Mouse (Mus musculus) granulocyte monocyte progenitor cell, adult 5-6 weeks (primary cell): ENCODE measurements around the gene AI661453. TPM values are rescaled to one million over a fixed set of nuclear protein-coding genes. Genes with fewer than 3 reads are reported as not detected.

ENCODE experiments used
- ATAC-seq: replicated peaks from 2 replicates; pipeline ENCODE4 v1.8.0; 2016; ENCODE audit warnings: mild to moderate bottlenecking, moderate TSS enrichment, inconsistent platforms; ENCODE audit not compliant: poor library complexity, severe bottlenecking
- total RNA-seq, 2 experiments: library from RNA; stranded (forward) in 1 of 2; stranded (reverse) in 1 of 2; fragments of 200-712, 200-1000 nt in 1 of 2; fragments of >200 nt in 1 of 2; fragmentation: Nextera tagmentation in 1 of 2; gene quantifications; 2 replicates each; pipeline ENCODE4 v1.2.3; 2014 to 2017

The AI661453 gene
- total RNA-seq, 2 experiments from 2014 or later = 0.62 to 4.3 TPM

DNA sequence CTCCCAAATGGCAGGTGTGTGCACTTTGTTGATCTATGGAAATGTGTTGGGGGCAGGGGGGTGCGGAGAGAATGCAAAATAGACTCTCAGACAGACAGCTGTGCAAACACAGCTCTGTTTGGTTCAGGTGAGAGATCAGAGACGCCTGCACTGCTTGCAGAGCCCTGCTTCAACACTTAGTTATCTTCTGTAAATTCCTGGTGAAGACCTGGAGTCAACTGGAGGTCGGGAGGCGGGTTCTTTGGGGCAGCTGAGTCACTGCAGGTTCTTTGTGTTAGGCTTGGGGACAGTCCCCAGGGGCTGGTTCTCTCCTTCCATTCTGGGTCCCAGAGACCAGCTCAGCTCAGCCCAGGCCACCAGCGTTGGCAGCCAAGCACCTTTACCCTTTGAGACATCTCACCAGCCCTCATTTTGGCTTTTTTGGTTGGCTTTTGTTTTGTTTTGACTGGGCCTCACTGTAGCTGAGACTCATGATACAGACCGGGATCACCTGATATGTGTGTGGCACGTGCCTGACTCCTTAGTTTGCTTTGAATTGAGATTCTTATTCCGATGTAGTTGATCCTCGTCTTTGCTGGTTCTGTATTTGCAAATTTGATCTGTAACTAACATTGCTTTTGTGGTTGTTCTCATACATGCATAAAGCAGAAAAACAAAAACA lies 26.4 kb downstream of the AI661453 start:
- no peak for ATAC-seq

- no peak for ATAC-seq
These were observed 28.0 kb downstream of the AI661453 start for GRCm38 (mm10) chr17:47464248-47464965.

DNA sequence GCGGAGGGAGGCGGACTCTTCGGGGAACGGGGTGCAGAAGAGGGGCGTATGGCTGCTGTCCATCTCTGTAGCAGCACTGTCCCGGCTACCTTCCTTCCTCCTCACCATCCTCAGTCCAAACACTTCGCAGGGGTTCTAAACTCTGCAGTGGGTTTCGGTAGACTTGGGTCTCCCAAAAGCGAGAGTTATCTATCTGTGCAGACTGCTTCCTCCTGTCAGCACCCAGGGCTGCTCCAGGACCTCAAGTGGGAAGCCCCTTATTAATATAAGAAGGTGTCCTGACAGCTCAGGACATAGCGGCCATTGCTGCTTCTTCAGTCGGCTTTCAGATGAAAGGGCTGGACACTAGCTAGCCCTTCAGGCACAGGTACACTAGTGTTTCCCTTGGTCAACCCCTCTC lies 28.6 kb downstream of the AI661453 start:
- ATAC-seq = no peak

- no peak for ATAC-seq
These were observed 29.9 kb downstream of the AI661453 start for GRCm38 (mm10) chr17:47466284-47466683.

GRCm38 (mm10) chr17:47467659-47468058 lies 31.2 kb downstream of the AI661453 start:
- ATAC-seq = no peak

GRCm38 (mm10) chr17:47468063-47468462 lies 31.6 kb downstream of the AI661453 start:
- ATAC-seq = no peak

GRCm38 (mm10) chr17:47468466-47468865 lies 32.1 kb downstream of the AI661453 start:
- no peak for ATAC-seq

- no peak for ATAC-seq
These were observed 33.2 kb downstream of the AI661453 start for GRCm38 (mm10) chr17:47469642-47470041.

GRCm38 (mm10) chr17:47470121-47470520 lies 33.7 kb downstream of the AI661453 start:
- ATAC-seq = no peak

DNA sequence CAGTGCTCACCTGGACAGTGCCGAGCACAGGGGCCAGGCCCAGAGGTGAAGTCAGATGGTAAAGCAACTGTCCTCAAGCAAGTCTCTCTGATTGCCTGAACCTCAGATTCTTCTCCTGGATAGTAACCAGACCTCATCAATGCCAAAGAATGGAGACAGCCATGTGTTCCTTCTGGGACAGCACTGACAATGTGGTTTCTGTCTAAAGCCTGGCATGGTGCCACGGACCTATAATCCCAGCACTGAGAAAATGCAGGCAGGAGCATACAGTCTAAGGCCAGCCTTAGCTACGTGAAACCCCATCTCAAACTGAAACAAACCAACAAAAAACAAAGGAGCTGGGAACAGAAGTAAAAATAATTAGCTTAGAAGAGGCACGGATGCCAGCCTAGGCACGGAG lies 34.3 kb downstream of the AI661453 start:
- ATAC-seq = no peak

- ATAC-seq = no peak
These were observed 36.3 kb downstream of the AI661453 start for GRCm38 (mm10) chr17:47472435-47473350.

- peak; percentile 78 for ATAC-seq
These were observed 37.1 kb downstream of the AI661453 start for GRCm38 (mm10) chr17:47473434-47473974.

- ATAC-seq = no peak
These were observed 37.8 kb downstream of the AI661453 start for GRCm38 (mm10) chr17:47474250-47474649.

- ATAC-seq = no peak
These were observed 38.8 kb downstream of the AI661453 start for GRCm38 (mm10) chr17:47475181-47475580.

GRCm38 (mm10) chr17:47475714-47476113 lies 39.3 kb downstream of the AI661453 start:
- ATAC-seq = no peak

- ATAC-seq = no peak
These were observed 43.5 kb downstream of the AI661453 start for GRCm38 (mm10) chr17:47479887-47480286.

DNA sequence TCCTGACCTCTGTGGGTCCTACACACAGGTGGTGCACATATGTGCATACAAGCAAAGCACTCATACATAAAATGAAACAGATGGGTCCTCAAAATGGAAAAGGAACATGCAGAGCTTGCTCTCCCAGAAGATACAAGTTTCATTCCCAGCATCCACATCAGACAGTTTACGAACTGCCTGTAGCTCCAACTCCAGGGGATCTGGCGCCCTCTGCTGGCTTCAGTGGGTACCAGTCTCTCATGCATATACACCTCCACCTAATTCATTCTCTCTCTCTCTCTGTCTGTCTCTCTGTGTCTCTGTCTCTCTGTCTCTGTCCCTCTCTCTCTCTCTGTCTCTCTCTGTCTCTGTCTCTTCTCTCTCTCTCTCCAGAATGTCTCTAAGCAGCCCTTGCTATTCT lies 46.0 kb downstream of the AI661453 start:
- ATAC-seq = peak; percentile 78

DNA sequence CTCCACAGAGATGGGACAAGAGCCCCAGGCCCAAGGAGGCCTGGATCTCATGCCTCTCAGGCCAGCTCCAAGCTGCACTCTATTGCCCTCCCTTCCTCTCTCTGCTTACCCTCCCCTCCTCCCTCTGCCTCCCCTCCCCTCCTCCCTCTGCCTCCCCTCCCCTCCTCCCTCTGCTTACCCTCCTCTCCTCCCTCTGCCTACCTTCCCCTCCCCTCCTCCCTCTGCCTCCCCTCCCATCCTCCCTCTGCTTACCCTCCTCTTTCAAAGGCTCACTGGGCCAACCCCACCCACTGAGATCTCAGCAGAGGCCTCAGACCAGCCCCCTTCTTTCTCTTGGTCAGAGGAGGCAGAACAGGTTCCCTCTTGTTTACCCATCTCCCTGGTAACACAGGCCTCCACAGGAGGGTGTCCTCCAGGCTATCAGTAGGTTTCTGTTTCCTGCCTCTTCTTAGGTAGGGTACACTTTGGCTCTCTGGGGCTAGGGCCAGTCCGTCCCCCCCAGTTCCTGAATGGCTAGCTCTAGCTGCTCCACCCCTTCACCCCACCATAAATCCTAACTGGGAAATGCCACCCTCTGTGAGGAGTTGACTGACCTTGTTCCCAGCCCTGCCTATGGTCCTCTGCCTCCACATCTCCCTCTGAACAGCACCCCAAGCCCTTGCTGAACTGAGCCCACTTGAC lies 48.0 kb downstream of the AI661453 start:
- ATAC-seq = peak; percentile 42; the same call in 1 of the 2 replicates

DNA sequence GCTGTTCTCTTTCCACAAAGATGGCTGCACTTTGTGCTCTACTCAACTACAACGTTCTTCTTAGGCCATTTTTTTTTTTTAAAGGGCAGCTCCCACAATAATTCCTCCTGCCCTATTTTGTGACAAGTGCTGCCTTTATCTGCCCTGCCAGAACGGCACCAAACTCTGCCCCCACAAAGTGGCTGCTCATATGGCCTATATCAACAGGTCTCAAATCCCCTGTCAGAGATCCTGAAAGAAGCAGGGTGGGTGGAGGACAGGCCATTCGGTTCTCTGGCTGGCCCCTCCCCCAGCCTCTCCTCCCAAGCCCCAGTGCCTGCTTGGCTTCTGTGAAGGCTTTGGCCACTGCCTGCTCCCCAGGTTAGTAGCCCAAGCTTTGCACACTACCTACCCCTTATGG lies 48.6 kb downstream of the AI661453 start:
- no peak for ATAC-seq

GRCm38 (mm10) chr17:47485791-47486190 lies 49.4 kb downstream of the AI661453 start:
- ATAC-seq = no peak
